Mouse (Mus musculus) MEL (cell line): ENCODE data around the gene Lypd6b. TPM values are rescaled to one million over a fixed set of nuclear protein-coding genes. Genes with fewer than 3 reads are reported as not detected.

Experiments
- DNase-seq: peaks from one replicate; pipeline ENCODE4 v3.0.0; 2011; ENCODE audit warnings: low read depth, low spot score
- H3K27ac ChIP-seq: 2 replicates; pipeline ENCODE4 v1.5.1; 2012; ENCODE audit warnings: low read depth, mild to moderate bottlenecking, control low read depth, low read length, moderate library complexity; ENCODE audit not compliant: control insufficient read depth
- H3K27me3 ChIP-seq, 2 experiments: fragments of 150-350 bp in 1 of 2; sonication (generic) in 1 of 2; 2 replicates each; pipeline ENCODE4 v1.6.1; 2012; ENCODE audit warnings: low read length in 2 of 2, mild to moderate bottlenecking in 2 of 2, improper control_type of control experiment in 1 of 2, moderate library complexity in 1 of 2; ENCODE audit not compliant: insufficient read depth in 2 of 2, control insufficient read depth in 1 of 2
- H3K36me3 ChIP-seq, 2 experiments: 2 replicates each; pipeline ENCODE4 v1.6.1; 2012 to 2014; ENCODE audit warnings: low read length in 2 of 2, improper control_type of control experiment in 1 of 2, inconsistent platforms in 1 of 2, mild to moderate bottlenecking in 1 of 2; ENCODE audit not compliant: insufficient read depth in 2 of 2, control insufficient read depth in 1 of 2
- H3K4me1 ChIP-seq, 2 experiments: fragments of 150-350 bp in 1 of 2; sonication (generic) in 1 of 2; 2 replicates each; pipeline ENCODE4 v1.6.1; 2012; ENCODE audit warnings: low read length in 2 of 2, improper control_type of control experiment in 1 of 2, mild to moderate bottlenecking in 1 of 2; ENCODE audit not compliant: insufficient read depth in 2 of 2, control insufficient read depth in 1 of 2
- H3K4me3 ChIP-seq, 2 experiments: fragments of 150-350 bp in 1 of 2; sonication (generic) in 1 of 2; 2 replicates each; pipeline ENCODE4 v1.5.1; 2012; ENCODE audit warnings: low read depth in 2 of 2, low read length in 2 of 2, mild to moderate bottlenecking in 2 of 2, moderate library complexity in 2 of 2, control low read depth in 1 of 2, improper control_type of control experiment in 1 of 2; ENCODE audit not compliant: control insufficient read depth in 1 of 2, insufficient read depth in 1 of 2
- H3K79me2 ChIP-seq: 2 replicates; pipeline ENCODE4 v1.6.1; 2012; ENCODE audit warnings: mild to moderate bottlenecking, low read length, moderate library complexity; ENCODE audit not compliant: control insufficient read depth, poor library complexity, insufficient read depth
- H3K9ac ChIP-seq: 2 replicates; pipeline ENCODE4 v1.6.1; 2012; ENCODE audit warnings: low read depth, mild to moderate bottlenecking, control low read depth, low read length, moderate library complexity; ENCODE audit not compliant: control insufficient read depth, poor library complexity, severe bottlenecking
- H3K9me3 ChIP-seq: fragments of 150-350 bp; sonication (generic); replicated peaks from 2 replicates; pipeline ENCODE4 v1.6.1; 2012; ENCODE audit warnings: mild to moderate bottlenecking, low read length, improper control_type of control experiment, moderate library complexity; ENCODE audit not compliant: insufficient read depth
- BHLHE40 ChIP-seq: IDR thresholded peaks from 2 replicates; pipeline ENCODE4 v1.6.1; 2012; ENCODE audit warnings: low read depth, mild to moderate bottlenecking, inconsistent platforms, low read length, improper control_type of control experiment, borderline replicate concordance
- CHD1 ChIP-seq: IDR thresholded peaks from 2 replicates; pipeline ENCODE4 v1.6.1; 2012; ENCODE audit warnings: low read depth, mild to moderate bottlenecking, inconsistent platforms, low read length, improper control_type of control experiment
- CTCF ChIP-seq, 3 experiments: IDR thresholded peaks in 2 of 3; conservative IDR thresholded peaks in 1 of 3; 2 replicates each; pipeline ENCODE4 v1.5.1; 2011 to 2012; ENCODE audit warnings: low read length in 3 of 3, low read depth in 2 of 3, mild to moderate bottlenecking in 2 of 3, improper control_type of control experiment in 1 of 3, inconsistent platforms in 1 of 3, mixed read lengths in 1 of 3, moderate library complexity in 1 of 3; ENCODE audit not compliant: control insufficient read depth in 1 of 3, insufficient read depth in 1 of 3, poor library complexity in 1 of 3, severe bottlenecking in 1 of 3
- E2F4 ChIP-seq: IDR thresholded peaks from 2 replicates; pipeline ENCODE4 v1.6.1; 2011; ENCODE audit warnings: low read depth, low read length, improper control_type of control experiment, borderline replicate concordance
- ELF1 ChIP-seq: IDR thresholded peaks from 2 replicates; pipeline ENCODE4 v1.6.1; 2014; ENCODE audit warnings: low read depth, mild to moderate bottlenecking, inconsistent platforms, low read length, improper control_type of control experiment, moderate library complexity
- ETS1 ChIP-seq: IDR thresholded peaks from 2 replicates; pipeline ENCODE4 v1.6.1; 2012; ENCODE audit warnings: low read depth, mild to moderate bottlenecking, inconsistent platforms, low read length, improper control_type of control experiment, moderate library complexity
- GABPA ChIP-seq: IDR thresholded peaks from 2 replicates; pipeline ENCODE4 v1.6.1; 2012; ENCODE audit warnings: low read depth, mild to moderate bottlenecking, inconsistent platforms, low read length, improper control_type of control experiment, moderate library complexity
- HCFC1 ChIP-seq: IDR thresholded peaks from 2 replicates; pipeline ENCODE4 v1.6.1; 2012; ENCODE audit warnings: low read depth, mild to moderate bottlenecking, inconsistent platforms, low read length, improper control_type of control experiment, moderate library complexity
- JUND ChIP-seq: IDR thresholded peaks from 2 replicates; pipeline ENCODE4 v1.6.1; 2011; ENCODE audit warnings: low read depth, mild to moderate bottlenecking, improper control_type of control experiment, low read length
- KAT2A ChIP-seq: conservative IDR thresholded peaks from 2 replicates; pipeline ENCODE4 v1.6.1; 2012; ENCODE audit warnings: low read depth, low read length, improper control_type of control experiment, inconsistent platforms
- MAFK ChIP-seq: IDR thresholded peaks from 2 replicates; pipeline ENCODE4 v1.6.1; 2011; ENCODE audit warnings: low read depth, mild to moderate bottlenecking, low read length, improper control_type of control experiment, borderline replicate concordance
- MAX ChIP-seq: IDR thresholded peaks from 2 replicates; pipeline ENCODE4 v1.6.1; 2011; ENCODE audit warnings: low read length, improper control_type of control experiment
- MXI1 ChIP-seq: IDR thresholded peaks from 2 replicates; pipeline ENCODE4 v1.6.1; 2011; ENCODE audit warnings: mild to moderate bottlenecking, low read depth, low read length, improper control_type of control experiment
- NELFE ChIP-seq: IDR thresholded peaks from 2 replicates; pipeline ENCODE4 v1.6.1; 2011; ENCODE audit warnings: low read depth, low read length, improper control_type of control experiment
- NRF1 ChIP-seq: IDR thresholded peaks from 2 replicates; pipeline ENCODE4 v1.6.1; 2014; ENCODE audit warnings: low read depth, mild to moderate bottlenecking, inconsistent platforms, low read length, improper control_type of control experiment, moderate library complexity; ENCODE audit not compliant: poor library complexity, insufficient read depth, severe bottlenecking
- POLR2AphosphoS2 ChIP-seq: IDR thresholded peaks from 2 replicates; pipeline ENCODE4 v1.6.1; 2011; ENCODE audit warnings: low read length, improper control_type of control experiment
- POLR2AphosphoS5 ChIP-seq: IDR thresholded peaks from 2 replicates; pipeline ENCODE4 v1.6.1; 2012; ENCODE audit warnings: low read depth, borderline replicate concordance, mild to moderate bottlenecking, inconsistent platforms, low read length, moderate library complexity, mixed read lengths
- RAD21 ChIP-seq: IDR thresholded peaks from 2 replicates; pipeline ENCODE4 v1.6.1; 2011; ENCODE audit warnings: mild to moderate bottlenecking, low read depth, low read length, improper control_type of control experiment
- RCOR1 ChIP-seq: IDR thresholded peaks from 2 replicates; pipeline ENCODE4 v1.6.1; 2012; ENCODE audit warnings: low read depth, mild to moderate bottlenecking, inconsistent platforms, low read length, improper control_type of control experiment
- SIN3A ChIP-seq: IDR thresholded peaks from 2 replicates; pipeline ENCODE4 v1.6.1; 2012; ENCODE audit warnings: low read length, improper control_type of control experiment, inconsistent platforms
- TAL1 ChIP-seq: IDR thresholded peaks from 2 replicates; pipeline ENCODE4 v1.6.1; 2012; ENCODE audit warnings: mild to moderate bottlenecking, inconsistent platforms, low read length, moderate library complexity, mixed read lengths
- TBP ChIP-seq: IDR thresholded peaks from 2 replicates; pipeline ENCODE4 v1.8.0; 2011; ENCODE audit warnings: low read depth, low read length, improper control_type of control experiment
- TCF12 ChIP-seq: IDR thresholded peaks from 2 replicates; pipeline ENCODE4 v1.6.1; 2014; ENCODE audit warnings: low read depth, mild to moderate bottlenecking, inconsistent platforms, low read length, improper control_type of control experiment, moderate library complexity
- UBTF ChIP-seq: IDR thresholded peaks from 2 replicates; pipeline ENCODE4 v1.6.1; 2012; ENCODE audit warnings: low read depth, mild to moderate bottlenecking, inconsistent platforms, low read length, improper control_type of control experiment, moderate library complexity, borderline replicate concordance; ENCODE audit not compliant: insufficient read depth
- USF2 ChIP-seq, 2 experiments: IDR thresholded peaks; 2 replicates each; pipeline ENCODE4 v1.6.1; 2011 to 2012; ENCODE audit warnings: improper control_type of control experiment in 2 of 2, low read length in 2 of 2, borderline replicate concordance in 1 of 2, inconsistent platforms in 1 of 2, low read depth in 1 of 2, mild to moderate bottlenecking in 1 of 2; ENCODE audit not compliant: insufficient read depth in 1 of 2
- ZKSCAN1 ChIP-seq: IDR thresholded peaks from 2 replicates; pipeline ENCODE4 v1.6.1; 2012; ENCODE audit warnings: low read depth, mild to moderate bottlenecking, inconsistent platforms, low read length, improper control_type of control experiment, moderate library complexity
- ZNF384 ChIP-seq: IDR thresholded peaks from 2 replicates; pipeline ENCODE4 v1.6.1; 2012; ENCODE audit warnings: low read depth, mild to moderate bottlenecking, inconsistent platforms, low read length, improper control_type of control experiment
- polyA plus RNA-seq, 2 experiments: library from polyadenylated mRNA; stranded (reverse) in 1 of 2; unstranded in 1 of 2; fragments of >175 nt in 1 of 2; fragments of >200 nt in 1 of 2; gene quantifications; 2 replicates each; pipeline versions ENCODE4 v1.2.1 to v1.2.4; 2012; ENCODE audit warnings: low replicate concordance in 2 of 2, low read depth in 1 of 2; ENCODE audit not compliant: insufficient read length in 2 of 2, insufficient read depth in 1 of 2, missing spikeins in 1 of 2
- total RNA-seq: library from RNA; depleted of rRNA; stranded (reverse); fragments of 300-350 nt; gene quantifications from 2 replicates; pipeline ENCODE4 v1.2.3, GENCODE M21; 2012

Lypd6b gene
- total and polyA plus RNA-seq, 3 experiments, result not detected

DNA sequence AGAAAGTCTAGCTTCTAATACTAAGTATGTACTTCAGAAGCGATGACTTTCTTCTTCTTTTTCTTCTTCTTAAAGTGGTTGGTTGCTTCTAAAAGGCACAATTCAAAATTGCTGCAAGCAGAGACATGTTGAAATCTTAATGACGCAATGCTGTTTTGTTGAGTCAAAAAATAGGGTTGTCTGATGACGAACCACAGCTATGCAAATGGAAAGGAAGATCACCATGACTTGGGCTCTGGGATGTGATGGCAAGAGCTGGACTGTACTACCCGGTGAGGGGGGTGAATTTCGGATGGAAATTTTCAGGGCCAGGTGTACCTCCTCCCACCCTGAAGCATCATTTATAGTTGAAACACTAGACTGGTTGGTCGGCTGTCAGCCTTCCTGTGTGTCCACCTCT, 22.0 kb downstream of the Lypd6b start:
- Histone ChIP-seq H3K4me1 (peaks cover 0 to 4% of the 10 kb centered on the region in 2 experiments; a peak in 1 of 4 replicates), H3K4me3 (no peak overlapping the region), H3K79me2 (no peaks in the 10 kb centered on the region), H3K9me3 (no peaks in the 10 kb centered on the region), H3K27ac (no peak overlapping the region), H3K36me3 (no peaks in the 10 kb centered on the region), H3K9ac (no peak overlapping the region), H3K27me3 (no peaks in the 10 kb centered on the region)
- no peak for TF ChIP-seq CHD1
- TF ChIP-seq ZKSCAN1, result no peak
- TF ChIP-seq POLR2AphosphoS5, result no peak
- TF ChIP-seq MXI1, result no peak
- no peak for TF ChIP-seq KAT2A
- no peak for TF ChIP-seq POLR2AphosphoS2
- TF ChIP-seq ELF1, result no peak
- no peak for TF ChIP-seq MAX
- no peak for TF ChIP-seq NRF1
- TF ChIP-seq JUND, result no peak
- no peak for TF ChIP-seq ETS1
- TF ChIP-seq UBTF, result no peak
- TF ChIP-seq E2F4, result no peak
- no peak for TF ChIP-seq NELFE
- no peak for TF ChIP-seq BHLHE40
- no peak for DNase-seq

DNA sequence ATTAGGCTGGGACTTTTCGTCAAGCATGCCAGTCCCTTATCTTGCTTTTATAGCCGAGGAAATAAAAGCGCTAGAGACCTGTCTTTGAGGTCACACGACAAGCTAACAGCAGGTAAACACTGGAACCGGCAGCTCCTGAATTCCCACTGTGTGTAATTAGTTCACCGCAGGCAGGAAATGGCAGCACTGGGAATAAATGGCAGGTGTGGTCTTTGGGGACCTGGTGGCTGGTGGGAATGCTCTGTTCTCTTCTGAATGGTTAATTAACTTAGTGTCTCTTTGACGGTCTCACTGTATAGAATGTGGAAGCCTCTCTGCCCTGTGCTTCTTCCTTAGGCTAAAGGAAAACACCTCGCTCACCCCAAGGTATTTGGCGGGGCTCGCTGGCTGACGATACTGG, 23.9 kb downstream of the Lypd6b start:
- Histone ChIP-seq H3K79me2 (no peaks in the 10 kb centered on the region), H3K4me3 (no peak overlapping the region), H3K9ac (no peak overlapping the region), H3K27me3 (no peaks in the 10 kb centered on the region), H3K27ac (no peak overlapping the region), H3K36me3 (no peaks in the 10 kb centered on the region), H3K9me3 (no peaks in the 10 kb centered on the region), H3K4me1 (peaks cover 0 to 4% of the 10 kb centered on the region in 2 experiments; a peak in 1 of 4 replicates)
- TF ChIP-seq USF2 (IDR thresholded peaks at IDR 0.05; ENCODE audit: borderline replicate concordance in 1 of 2, insufficient read depth in 1 of 2, low read depth in 1 of 2, low read length in 2 of 2) (no peak), TCF12 (no peak), RCOR1 (no peak), NELFE (no peak), HCFC1 (no peak), MAFK (no peak), NRF1 (no peak), GABPA (no peak), TBP (no peak), RAD21 (no peak), CHD1 (no peak), MXI1 (no peak), CTCF (IDR thresholded peaks at IDR 0.05 in 2 of 3, conservative IDR thresholded peaks at IDR 0.05 in 1 of 3; ENCODE audit: control insufficient read depth in 1 of 3, insufficient read depth in 1 of 3, low read depth in 2 of 3, low read length in 3 of 3, poor library complexity in 1 of 3, severe bottlenecking in 1 of 3) (no peak), BHLHE40 (no peak), SIN3A (no peak), ZNF384 (no peak), POLR2AphosphoS2 (no peak), TAL1 (no peak)
- no peak for DNase-seq
